Mouse (Mus musculus) liver, embryonic 15.5 days (tissue): ENCODE measurements around the gene Arntl2. TPM values are rescaled to one million over a fixed set of nuclear protein-coding genes. Genes with fewer than 3 reads are reported as not detected.

Experiments
- ATAC-seq: fragments of 200-750 bp; cut with Nextera tagmentation; 2 replicates; pipeline ENCODE4 v1.8.0; 2017; ENCODE audit warnings: moderate number of reproducible peaks, mild to moderate bottlenecking, moderate library complexity; ENCODE audit not compliant: insufficient read depth
- H3K27ac ChIP-seq: fragments of 300-500 bp; sonication (generic); replicated peaks from 2 replicates; pipeline ENCODE4 v1.5.1; 2015; ENCODE audit warnings: mild to moderate bottlenecking, inconsistent platforms
- H3K27me3 ChIP-seq: fragments of 300-500 bp; sonication (generic); 2 replicates; pipeline ENCODE4 v1.6.1; 2015; ENCODE audit warnings: mild to moderate bottlenecking, inconsistent platforms
- H3K36me3 ChIP-seq: fragments of 300-500 bp; sonication (generic); replicated peaks from 2 replicates; pipeline ENCODE4 v1.6.1; 2015; ENCODE audit warnings: moderate library complexity, mild to moderate bottlenecking, inconsistent platforms
- H3K4me1 ChIP-seq: fragments of 300-500 bp; sonication (generic); replicated peaks from 2 replicates; pipeline ENCODE4 v1.6.1; 2015; ENCODE audit warnings: inconsistent platforms
- H3K4me2 ChIP-seq: fragments of 300-500 bp; sonication (generic); 2 replicates; pipeline ENCODE4 v1.6.1; 2015; ENCODE audit warnings: moderate library complexity, mild to moderate bottlenecking, inconsistent platforms
- H3K4me3 ChIP-seq: fragments of 300-500 bp; sonication (generic); replicated peaks from 2 replicates; pipeline ENCODE4 v1.5.1; 2015; ENCODE audit warnings: mild to moderate bottlenecking, inconsistent platforms
- H3K9ac ChIP-seq: fragments of 300-500 bp; sonication (generic); 2 replicates; pipeline ENCODE4 v1.6.1; 2015; ENCODE audit warnings: moderate library complexity, mild to moderate bottlenecking, inconsistent platforms
- H3K9me3 ChIP-seq: fragments of 300-500 bp; sonication (generic); replicated peaks from 2 replicates; pipeline ENCODE4 v1.6.1; 2016; ENCODE audit warnings: inconsistent platforms
- whole genome bisulfite sequencing: fragments of 180-500 bp; shearing (Covaris S2); methylation state at CpG from one replicate; pipeline ENCODE4 v1.1.7; 2015; ENCODE audit warnings: mixed read lengths; ENCODE audit not compliant: insufficient replicate concordance; 5-methylcytosine and 5-hydroxymethylcytosine counted together
- polyA plus RNA-seq: library from polyadenylated mRNA; unstranded; fragments of >200 nt; fragmentation: Nextera tagmentation; extraction: Ambion mirVana; gene quantifications from 2 replicates; pipeline ENCODE4 v1.2.1, GENCODE M21; 2015

Arntl2 gene
- polyA plus RNA-seq: 0.43 and 0.70 TPM in 2 replicates

DNA sequence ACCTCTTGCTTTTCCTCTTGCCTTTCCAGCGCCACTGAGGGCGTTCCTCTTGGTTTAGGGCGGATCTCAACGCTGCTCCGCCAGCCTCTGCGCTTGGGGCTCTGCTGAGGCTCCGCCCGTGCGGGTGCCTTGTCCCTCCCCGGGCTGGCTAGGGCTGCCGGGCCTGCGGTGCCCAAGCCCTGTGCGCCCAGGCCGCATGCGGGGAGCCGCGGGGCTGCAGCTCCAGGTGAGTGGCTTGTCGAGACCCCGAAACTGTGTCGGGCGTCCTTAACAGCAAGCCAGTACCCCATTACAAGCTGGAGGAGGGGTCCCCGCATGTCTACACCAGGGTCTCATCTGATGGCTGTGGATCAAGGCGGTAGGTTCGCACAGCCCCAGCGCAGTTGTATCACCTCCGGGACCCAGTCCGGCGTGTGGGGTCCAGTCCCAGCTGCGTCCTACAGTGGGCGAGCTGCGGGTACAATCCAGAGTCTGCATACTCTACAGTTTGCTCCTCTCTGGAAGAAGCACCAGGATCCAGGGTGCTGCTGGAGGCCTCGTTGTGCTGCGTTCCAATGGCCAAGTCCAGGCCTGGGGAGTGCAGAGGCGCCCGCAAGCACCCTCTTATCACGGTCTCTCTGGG lies at the start of gene Arntl2:
Arntl2 (plus strand) TSS at position 132 of the 622 bp plus-strand sequence.
- Histone ChIP-seq H3K36me3 (no peaks in the 10 kb centered on the region), H3K4me3 (peak within 1 kb of the TSS; percentile 50), H3K9ac (no peak within 1 kb of the TSS), H3K27ac (no peak within 1 kb of the TSS), H3K4me1 (peaks cover 6% of the 10 kb centered on the region; the same call in 1 of the 2 replicates), H3K9me3 (no peaks in the 10 kb centered on the region), H3K27me3 (peaks cover 27% of the 10 kb centered on the region), H3K4me2 (peak within 1 kb of the TSS; percentile 72)
- peak; percentile 85 for ATAC-seq
- 2% methylated on average over 36 of the region's 36 CpGs for WGBS

- Histone ChIP-seq H3K27ac (no peak overlapping the region), H3K9ac (no peak overlapping the region), H3K36me3 (no peaks in the 10 kb centered on the region), H3K4me1 (no peaks in the 10 kb centered on the region), H3K4me2 (no peak overlapping the region), H3K27me3 (no peaks in the 10 kb centered on the region), H3K4me3 (no peak overlapping the region), H3K9me3 (no peaks in the 10 kb centered on the region)
- WGBS: 50% methylated on average over 5 of the region's 5 CpGs
- ATAC-seq: no peak
Observed at GRCm38 (mm10) chr6:146746577-146746976, 49.3 kb upstream of the Arntl2 start.

GRCm38 (mm10) chr6:146747057-146747456 lies 48.8 kb upstream of the Arntl2 start:
- no peaks in the 10 kb centered on the region for H3K27me3 ChIP-seq
- H3K27ac ChIP-seq: no peak overlapping the region
- no peak for ATAC-seq

GRCm38 (mm10) chr6:146748271-146748670 lies 47.6 kb upstream of the Arntl2 start:
- Histone ChIP-seq H3K4me2 (no peak overlapping the region), H3K27ac (no peak overlapping the region), H3K9ac (no peak overlapping the region), H3K27me3 (no peaks in the 10 kb centered on the region), H3K36me3 (no peaks in the 10 kb centered on the region), H3K4me1 (0 out of 2 replicates have a peak, but pooled peaks cover 2% of the 10 kb centered on the region), H3K4me3 (no peak overlapping the region), H3K9me3 (no peaks in the 10 kb centered on the region)
- 49% methylated on average over 1 of the region's 1 CpGs for WGBS
- ATAC-seq: no peak

More at GRCm38 (mm10) chr6:146747057-146747456, 48.8 kb upstream of the Arntl2 start:
- Histone ChIP-seq H3K36me3 (no peaks in the 10 kb centered on the region), H3K4me1 (0 out of 2 replicates have a peak, but pooled peaks cover 2% of the 10 kb centered on the region), H3K4me3 (no peak overlapping the region), H3K4me2 (no peak overlapping the region), H3K9me3 (no peaks in the 10 kb centered on the region), H3K9ac (no peak overlapping the region)

GRCm38 (mm10) chr6:146751671-146752070 lies 44.2 kb upstream of the Arntl2 start:
- WGBS: 45% methylated on average over 1 of the region's 1 CpGs
- peak; percentile 28; the same call in 1 of the 2 replicates for ATAC-seq

GRCm38 (mm10) chr6:146752178-146752577 lies 43.7 kb upstream of the Arntl2 start:
- H3K4me2 ChIP-seq: no peak overlapping the region
- WGBS: 62% methylated on average over 2 of the region's 2 CpGs
- ATAC-seq: no peak
- H3K27ac ChIP-seq: no peak overlapping the region
- H3K4me1 ChIP-seq: peaks cover 2% of the 10 kb centered on the region; the same call in 1 of the 2 replicates
- no peaks in the 10 kb centered on the region for H3K9me3 ChIP-seq
- H3K9ac ChIP-seq: no peak overlapping the region
- H3K4me3 ChIP-seq: no peak overlapping the region
- no peaks in the 10 kb centered on the region for H3K27me3 ChIP-seq
- H3K36me3 ChIP-seq: no peaks in the 10 kb centered on the region

More at GRCm38 (mm10) chr6:146751671-146752070, 44.2 kb upstream of the Arntl2 start:
- no peak overlapping the region for H3K4me2 ChIP-seq
- no peak overlapping the region for H3K4me3 ChIP-seq
- H3K9me3 ChIP-seq: no peaks in the 10 kb centered on the region
- H3K4me1 ChIP-seq: peaks cover 2% of the 10 kb centered on the region; the same call in 1 of the 2 replicates
- H3K27ac ChIP-seq: no peak overlapping the region
- H3K9ac ChIP-seq: no peak overlapping the region
- no peaks in the 10 kb centered on the region for H3K36me3 ChIP-seq
- H3K27me3 ChIP-seq: no peaks in the 10 kb centered on the region

GRCm38 (mm10) chr6:146752612-146753011 lies 43.2 kb upstream of the Arntl2 start:
- WGBS: 76% methylated on average over 1 of the region's 1 CpGs
- H3K9ac ChIP-seq: no peak overlapping the region
- H3K36me3 ChIP-seq: no peaks in the 10 kb centered on the region
- ATAC-seq: no peak
- no peak overlapping the region for H3K27ac ChIP-seq
- H3K27me3 ChIP-seq: no peaks in the 10 kb centered on the region
- peaks cover 2% of the 10 kb centered on the region; the same call in 1 of the 2 replicates for H3K4me1 ChIP-seq
- no peak overlapping the region for H3K4me2 ChIP-seq
- H3K9me3 ChIP-seq: no peaks in the 10 kb centered on the region
- no peak overlapping the region for H3K4me3 ChIP-seq

- Histone ChIP-seq H3K27ac (no peak overlapping the region), H3K27me3 (no peaks in the 10 kb centered on the region), H3K9ac (no peak overlapping the region), H3K4me3 (no peak overlapping the region), H3K36me3 (no peaks in the 10 kb centered on the region), H3K4me2 (no peak overlapping the region), H3K9me3 (no peaks in the 10 kb centered on the region), H3K4me1 (peaks cover 2% of the 10 kb centered on the region; the same call in 1 of the 2 replicates)
- 63% methylated on average over 2 of the region's 2 CpGs for WGBS
- ATAC-seq: no peak
Observed at GRCm38 (mm10) chr6:146753560-146754160, 42.2 kb upstream of the Arntl2 start.

DNA sequence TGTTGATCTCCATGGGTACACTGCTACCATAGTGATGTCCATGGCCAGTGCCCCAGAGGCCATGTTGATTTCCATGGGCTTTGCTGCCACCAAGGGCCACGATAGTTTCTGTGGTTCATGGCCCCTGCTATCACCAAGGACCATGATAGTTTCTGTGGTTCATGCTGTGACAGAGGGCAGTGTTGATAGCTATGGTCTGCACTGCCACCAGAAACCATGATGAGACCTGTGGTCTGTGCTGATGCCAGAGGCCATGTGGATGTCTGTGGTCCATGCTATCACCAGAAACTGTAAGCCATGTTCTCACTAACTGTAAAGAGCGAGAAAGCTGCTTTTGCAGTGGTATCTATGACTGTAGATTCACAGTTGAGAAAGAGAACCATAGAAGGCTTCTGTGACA lies 40.7 kb upstream of the Arntl2 start:
- no peak overlapping the region for H3K9ac ChIP-seq
- no peaks in the 10 kb centered on the region for H3K9me3 ChIP-seq
- peaks cover 2% of the 10 kb centered on the region; the same call in 1 of the 2 replicates for H3K4me1 ChIP-seq
- no peaks in the 10 kb centered on the region for H3K27me3 ChIP-seq
- no peak overlapping the region for H3K27ac ChIP-seq
- H3K4me2 ChIP-seq: no peak overlapping the region
- no peaks in the 10 kb centered on the region for H3K36me3 ChIP-seq
- WGBS: 37% methylated on average over 2 of the region's 2 CpGs
- ATAC-seq: no peak; the same call in 1 of the 2 replicates
- no peak overlapping the region for H3K4me3 ChIP-seq

- H3K36me3 ChIP-seq: no peaks in the 10 kb centered on the region
- ATAC-seq: no peak
- no peaks in the 10 kb centered on the region for H3K9me3 ChIP-seq
- no peak overlapping the region for H3K9ac ChIP-seq
- 79% methylated on average over 4 of the region's 4 CpGs for WGBS
- peaks cover 2% of the 10 kb centered on the region; the same call in 1 of the 2 replicates for H3K4me1 ChIP-seq
- H3K27me3 ChIP-seq: no peaks in the 10 kb centered on the region
- H3K4me3 ChIP-seq: no peak overlapping the region
- no peak overlapping the region for H3K4me2 ChIP-seq
- H3K27ac ChIP-seq: no peak overlapping the region
Observed at GRCm38 (mm10) chr6:146755679-146756078, 40.2 kb upstream of the Arntl2 start.

DNA sequence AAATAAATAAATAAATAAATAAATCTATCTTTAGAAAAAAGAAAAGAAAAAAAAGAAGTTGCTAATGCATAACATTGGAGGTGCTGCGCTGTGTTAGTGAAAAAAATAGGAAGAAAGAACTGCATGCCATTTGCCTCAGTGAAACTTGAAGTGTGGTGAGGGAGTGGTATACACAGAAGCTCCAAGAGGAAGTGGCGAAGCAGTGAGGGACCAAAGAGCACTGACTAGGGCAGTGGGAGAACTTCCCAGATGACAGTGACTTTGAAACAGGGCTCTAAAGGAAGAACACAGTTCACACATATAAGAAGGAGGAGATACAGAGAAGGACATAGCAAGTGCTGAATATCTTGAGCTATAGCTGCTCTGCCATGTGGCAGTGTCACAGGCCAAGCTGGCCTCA lies 36.8 kb upstream of the Arntl2 start:
- H3K36me3 ChIP-seq: no peaks in the 10 kb centered on the region
- H3K4me1 ChIP-seq: no peaks in the 10 kb centered on the region; the same call in 1 of the 2 replicates
- no peaks in the 10 kb centered on the region for H3K27me3 ChIP-seq
- no peak overlapping the region for H3K4me3 ChIP-seq
- no peak for ATAC-seq
- no peak overlapping the region for H3K4me2 ChIP-seq
- no peak overlapping the region for H3K27ac ChIP-seq
- no peaks in the 10 kb centered on the region for H3K9me3 ChIP-seq
- H3K9ac ChIP-seq: no peak overlapping the region
- WGBS: 63% methylated on average over 2 of the region's 2 CpGs
